Mouse (Mus musculus) heart, adult 2 months (tissue): ENCODE data around the gene Tmem45a.

Experiments used
- CTCF ChIP-seq: fragments of 200-600 bp; IDR thresholded peaks from 2 replicates; pipeline ENCODE4 v1.8.1; 2022; ENCODE audit warnings: antibody characterized with exemption, mild to moderate bottlenecking, moderate library complexity
- EP300 ChIP-seq: fragments of 200-500 bp; IDR thresholded peaks from 2 replicates; pipeline ENCODE4 v1.6.1; 2011; ENCODE audit warnings: low read depth, low read length, control low read depth; ENCODE audit not compliant: insufficient read depth

DNA sequence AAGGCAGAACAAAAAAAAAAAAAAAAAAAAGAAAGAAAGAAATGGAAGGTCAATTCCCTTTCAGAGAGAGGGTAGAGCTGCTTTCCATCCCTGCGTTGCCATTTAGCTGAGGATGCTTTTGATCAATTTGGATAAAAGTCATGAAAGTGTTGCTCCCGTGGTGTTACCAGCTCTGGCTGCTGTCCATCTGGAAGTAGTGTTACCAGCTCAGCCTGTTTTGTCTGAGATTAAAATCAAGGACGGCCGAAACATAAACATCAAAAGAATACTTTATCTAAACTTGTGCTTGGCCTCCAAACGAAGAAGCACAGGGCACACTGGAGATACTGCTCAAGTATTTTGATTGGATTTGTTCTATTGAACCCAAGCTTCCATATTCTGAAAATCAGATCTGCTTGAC lies 23.0 kb upstream of the Tmem45a start:
- TF ChIP-seq CTCF = no peak
- no peak for TF ChIP-seq EP300
